Mouse (Mus musculus) cerebellum, adult 18-20 months (tissue): ENCODE data around the gene Fbf1.

ENCODE experiments used
- DNase-seq, 2 experiments: peaks; one replicate each; pipeline ENCODE4 v3.0.0; 2021

The Fbf1 gene

GRCm38 (mm10) chr11:116178411-116179121 is 10.6 kb upstream of the Fbf1 start:
- DNase-seq: no peak

GRCm38 (mm10) chr11:116176010-116176409 is 8.0 kb upstream of the Fbf1 start:
- no peak for DNase-seq

GRCm38 (mm10) chr11:116174775-116175448 is 6.9 kb upstream of the Fbf1 start:
- DNase-seq: no peak

- no peak for DNase-seq
Measured at GRCm38 (mm10) chr11:116171959-116172358, 4.0 kb upstream of the Fbf1 start.

GRCm38 (mm10) chr11:116170003-116170800 is 2.2 kb upstream of the Fbf1 start:
- no peak for DNase-seq

- no peak for DNase-seq
Measured at GRCm38 (mm10) chr11:116169214-116169613, 1.2 kb upstream of the Fbf1 start.

GRCm38 (mm10) chr11:116167232-116167631 is 734 bp downstream of the Fbf1 start:
- no peak for DNase-seq

GRCm38 (mm10) chr11:116163002-116163401 is 5.0 kb downstream of the Fbf1 start:
- DNase-seq: no peak

GRCm38 (mm10) chr11:116162146-116162545 is 5.8 kb downstream of the Fbf1 start:
- no peak for DNase-seq

- DNase-seq: no peak
Measured at GRCm38 (mm10) chr11:116161312-116161711, 6.7 kb downstream of the Fbf1 start.

GRCm38 (mm10) chr11:116150960-116151359 is 17.0 kb downstream of the Fbf1 start:
- DNase-seq: no peak

GRCm38 (mm10) chr11:116149341-116149740 is 18.6 kb downstream of the Fbf1 start:
- DNase-seq: peak; percentile 60 to 63

- peak; percentile 79 to 81 for DNase-seq
Measured at GRCm38 (mm10) chr11:116148761-116149221, 19.2 kb downstream of the Fbf1 start.

- peak; percentile 62 to 72 for DNase-seq
Measured at GRCm38 (mm10) chr11:116146294-116146985, 21.5 kb downstream of the Fbf1 start.

- peak; percentile 68 to 70 for DNase-seq
Measured at GRCm38 (mm10) chr11:116145481-116146293, 22.3 kb downstream of the Fbf1 start.

- DNase-seq: no peak
Measured at GRCm38 (mm10) chr11:116143468-116143867, 24.5 kb downstream of the Fbf1 start.

- DNase-seq: no peak
Measured at GRCm38 (mm10) chr11:116142211-116142991, 25.6 kb downstream of the Fbf1 start.

- peak; percentile 86 for DNase-seq
Measured at GRCm38 (mm10) chr11:116138468-116139138, 29.4 kb downstream of the Fbf1 start, which contains the start of gene Mrpl38. Gene Mrpl38, minus strand, starts transcription at chr11:116138868.

GRCm38 (mm10) chr11:116138096-116138467 is 29.9 kb downstream of the Fbf1 start:
- no peak for DNase-seq

- no peak for DNase-seq
Measured at GRCm38 (mm10) chr11:116134171-116134570, 33.8 kb downstream of the Fbf1 start.
